Mouse (Mus musculus) naive thymus-derived CD4-positive, alpha-beta T cell, adult 5 months (primary cell): Measurements from ENCODE around the gene Mad2l2. TPM values are rescaled to one million over a fixed set of nuclear protein-coding genes. Genes with fewer than 3 reads are reported as not detected.

ENCODE experiments used
- polyA plus RNA-seq: library from polyadenylated mRNA; unstranded; fragments of 100-300 nt; shearing (Covaris generic); gene quantifications from one replicate; pipeline ENCODE4 v1.2.1, GENCODE M21; 2017

Mad2l2 gene
- 38.1 TPM for polyA plus RNA-seq

GRCm38 (mm10) chr4:148130133-148130532 is at the start of gene Mad2l2:
Mad2l2 (plus strand) TSS chr4:148130384.

GRCm38 (mm10) chr4:148087907-148088527 is 42.2 kb upstream of the Mad2l2 start, which contains the start of gene Agtrap:
Agtrap (minus strand) TSS chr4:148088031.

GRCm38 (mm10) chr4:148130561-148131413 is 603 bp downstream of the Mad2l2 start, which contains the start of gene Draxin:
Draxin (minus strand) TSS chr4:148130698.

GRCm38 (mm10) chr4:148151267-148152168 is 21.3 kb downstream of the Mad2l2 start, which contains the start of gene Fbxo6:
Fbxo6 (minus strand) TSS chr4:148152140.

GRCm38 (mm10) chr4:148160436-148161390 is 30.5 kb downstream of the Mad2l2 start, which contains the start of the genes Fbxo44 and Fbxo2:
Fbxo44 (minus strand) TSS chr4:148160482.
Fbxo2 (plus strand) TSS chr4:148160621.

Other genes with a start within 250 kb of the Mad2l2 start
- gene Mfn2, start 225.7 kb upstream of the Mad2l2 start, polyA plus RNA-seq: 34.7 TPM
- 8.2 TPM for gene Plod1, start 193.6 kb upstream of the Mad2l2 start, polyA plus RNA-seq
- 92.5 TPM for gene 2510039O18Rik, start 189.5 kb upstream of the Mad2l2 start, polyA plus RNA-seq
- not detected for gene Nppb, start 144.6 kb upstream of the Mad2l2 start, polyA plus RNA-seq
- gene Nppa, start 129.7 kb upstream of the Mad2l2 start, polyA plus RNA-seq: not detected
- 12.6 TPM for gene Clcn6, start 91.6 kb upstream of the Mad2l2 start, polyA plus RNA-seq
- gene Mthfr, start 91.3 kb upstream of the Mad2l2 start, polyA plus RNA-seq: 24.7 TPM
- 13.5 TPM for gene Agtrap, start 42.4 kb upstream of the Mad2l2 start, polyA plus RNA-seq
- gene Draxin, start 314 bp downstream of the Mad2l2 start, polyA plus RNA-seq: not detected
- 18.9 TPM for gene Fbxo6, start 21.8 kb downstream of the Mad2l2 start, polyA plus RNA-seq
- 2.4 TPM for gene Fbxo44, start 30.1 kb downstream of the Mad2l2 start, polyA plus RNA-seq
- not detected for gene Fbxo2, start 30.2 kb downstream of the Mad2l2 start, polyA plus RNA-seq
- gene Disp3, start 157.6 kb downstream of the Mad2l2 start, polyA plus RNA-seq: not detected